Mouse (Mus musculus) urinary bladder, postnatal 25 days (tissue): ENCODE results near the gene Alpk1.

ENCODE experiments used
- DNase-seq: peaks from one replicate; pipeline ENCODE4 v3.0.0; 2022; ENCODE audit warnings: low spot score

Alpk1 gene

GRCm38 (mm10) chr3:127780021-127780644, at the start of gene Alpk1:
TSS of gene Alpk1 (minus strand) at chr3:127780527.
- peak; percentile 64 for DNase-seq

- no peak for DNase-seq
These were observed 46.8 kb upstream of the Alpk1 start for GRCm38 (mm10) chr3:127827123-127827522.

GRCm38 (mm10) chr3:127826503-127826902, 46.2 kb upstream of the Alpk1 start:
- DNase-seq = no peak

- DNase-seq = no peak
These were observed 43.8 kb upstream of the Alpk1 start for GRCm38 (mm10) chr3:127823886-127824863.

- no peak for DNase-seq
These were observed 40.9 kb upstream of the Alpk1 start for GRCm38 (mm10) chr3:127821209-127821608.

GRCm38 (mm10) chr3:127820400-127820799, 40.1 kb upstream of the Alpk1 start:
- no peak for DNase-seq

GRCm38 (mm10) chr3:127818694-127819663, 38.7 kb upstream of the Alpk1 start:
- DNase-seq = no peak

- no peak for DNase-seq
These were observed 36.9 kb upstream of the Alpk1 start for GRCm38 (mm10) chr3:127817120-127817683.

- no peak for DNase-seq
These were observed 28.8 kb upstream of the Alpk1 start for GRCm38 (mm10) chr3:127809103-127809502.

GRCm38 (mm10) chr3:127807846-127808245, 27.5 kb upstream of the Alpk1 start:
- DNase-seq = no peak

- no peak for DNase-seq
These were observed 25.7 kb upstream of the Alpk1 start for GRCm38 (mm10) chr3:127805991-127806390.

GRCm38 (mm10) chr3:127805071-127805470, 24.7 kb upstream of the Alpk1 start:
- DNase-seq = no peak

- DNase-seq = no peak
These were observed 24.1 kb upstream of the Alpk1 start for GRCm38 (mm10) chr3:127804439-127804838.

GRCm38 (mm10) chr3:127802814-127803213, 22.5 kb upstream of the Alpk1 start:
- no peak for DNase-seq

- DNase-seq = no peak
These were observed 20.8 kb upstream of the Alpk1 start for GRCm38 (mm10) chr3:127801162-127801561.

- no peak for DNase-seq
These were observed 15.9 kb upstream of the Alpk1 start for GRCm38 (mm10) chr3:127796271-127796670.

GRCm38 (mm10) chr3:127795762-127796161, 15.4 kb upstream of the Alpk1 start:
- no peak for DNase-seq

GRCm38 (mm10) chr3:127793022-127793421, 12.7 kb upstream of the Alpk1 start:
- DNase-seq = no peak

- DNase-seq = no peak
These were observed 11.6 kb upstream of the Alpk1 start for GRCm38 (mm10) chr3:127791595-127792561.

GRCm38 (mm10) chr3:127791056-127791483, 10.7 kb upstream of the Alpk1 start:
- DNase-seq = no peak
